Mouse (Mus musculus) heart, embryonic 14.5 days (tissue): Measurements from ENCODE around the gene Kcns3. TPM values are rescaled to one million over a fixed set of nuclear protein-coding genes. Genes with fewer than 3 reads are reported as not detected.
"Not testable (repeated sequence)": the region's sequence is repeated elsewhere in the genome, so short reads cannot be mapped to it uniquely, and the experiment has no call there.

Source experiments
- ATAC-seq: fragments of 200-750 bp; cut with Nextera tagmentation; 2 replicates; pipeline ENCODE4 v1.8.0; 2017; ENCODE audit warnings: low read depth, moderate TSS enrichment; ENCODE audit not compliant: insufficient number of reproducible peaks, insufficient read depth, low FRiP score
- H3K27ac ChIP-seq, 2 experiments: fragments of 200-500 bp in 1 of 2; fragments of 300-500 bp in 1 of 2; sonication (generic) in 1 of 2; replicated peaks in 1 of 2; 2 replicates each; pipeline ENCODE4 v1.5.1; 2012 to 2014; ENCODE audit warnings: low read depth in 2 of 2, low read length in 2 of 2, control low read depth in 1 of 2, mild to moderate bottlenecking in 1 of 2, mixed read lengths in 1 of 2; ENCODE audit not compliant: control insufficient read depth in 1 of 2, insufficient read depth in 1 of 2
- H3K27me3 ChIP-seq: fragments of 300-500 bp; sonication (generic); 2 replicates; pipeline ENCODE4 v1.6.1; 2014; ENCODE audit warnings: mild to moderate bottlenecking, low read length, control low read depth; ENCODE audit not compliant: control insufficient read depth, insufficient read depth
- H3K36me3 ChIP-seq: fragments of 300-500 bp; sonication (generic); 2 replicates; pipeline ENCODE4 v1.6.1; 2014; ENCODE audit warnings: mild to moderate bottlenecking, control low read depth, low read length, mixed read lengths; ENCODE audit not compliant: control insufficient read depth, insufficient read depth
- H3K4me1 ChIP-seq, 2 experiments: fragments of 200-500 bp in 1 of 2; fragments of 300-500 bp in 1 of 2; sonication (generic) in 1 of 2; 2 replicates each; pipeline ENCODE4 v1.6.1; 2012 to 2014; ENCODE audit warnings: low read length in 2 of 2, control low read depth in 1 of 2, mixed read lengths in 1 of 2; ENCODE audit not compliant: control insufficient read depth in 2 of 2, insufficient read depth in 2 of 2
- H3K4me2 ChIP-seq: fragments of 300-500 bp; sonication (generic); 2 replicates; pipeline ENCODE4 v1.6.1; 2014; ENCODE audit warnings: mild to moderate bottlenecking, low read length
- H3K4me3 ChIP-seq, 2 experiments: fragments of 200-500 bp in 1 of 2; fragments of 300-500 bp in 1 of 2; sonication (generic) in 1 of 2; 2 replicates each; pipeline ENCODE4 v1.5.1; 2012 to 2014; ENCODE audit warnings: low read length in 2 of 2, mild to moderate bottlenecking in 2 of 2, control low read depth in 1 of 2, low read depth in 1 of 2, moderate library complexity in 1 of 2; ENCODE audit not compliant: control insufficient read depth in 1 of 2, insufficient read depth in 1 of 2
- H3K9ac ChIP-seq: fragments of 300-500 bp; sonication (generic); 2 replicates; pipeline ENCODE4 v1.6.1; 2014; ENCODE audit warnings: mild to moderate bottlenecking, low read length
- H3K9me3 ChIP-seq: fragments of 300-500 bp; sonication (generic); 2 replicates; pipeline ENCODE4 v1.6.1; 2016; ENCODE audit warnings: low read length, control low read depth; ENCODE audit not compliant: control insufficient read depth
- WGBS: fragments of 180-500 bp; shearing (Covaris S2); extraction: QIAGEN DNeasy Blood & Tissue Kit; methylation state at CpG from one replicate; pipeline ENCODE4 v1.1.7; 2014; 5-methylcytosine and 5-hydroxymethylcytosine counted together
- polyA plus RNA-seq: library from polyadenylated mRNA; unstranded; fragments of >200 nt; fragmentation: Nextera tagmentation; extraction: Ambion mirVana; gene quantifications from 2 replicates; pipeline ENCODE4 v1.2.1, GENCODE M21; 2014

The Kcns3 gene
- polyA plus RNA-seq, 1 experiment from 2014 or later = 0.30 TPM

DNA sequence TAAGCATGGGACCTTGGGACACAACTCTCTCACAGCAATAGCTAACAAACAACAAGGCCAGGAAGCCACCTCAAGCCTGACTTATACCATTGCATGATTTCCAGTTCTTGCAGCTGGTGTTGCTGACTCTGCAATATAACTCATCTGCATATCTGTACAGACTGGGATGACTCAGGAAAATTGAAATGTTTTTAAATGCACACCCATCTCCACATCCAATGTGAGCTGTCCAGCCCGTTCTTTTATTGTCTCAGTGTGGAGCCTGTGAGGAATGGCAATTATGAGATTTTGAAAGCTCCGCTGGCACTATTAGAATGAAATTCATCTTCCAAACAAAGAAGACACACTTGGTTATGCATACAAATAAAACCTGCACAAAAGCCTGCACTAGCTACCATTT lies 84.0 kb downstream of the Kcns3 start:
- H3K9ac ChIP-seq = no peak overlapping the region
- 82% methylated on average over 2 of the region's 2 CpGs for WGBS
- H3K4me1 ChIP-seq = no peaks in the 10 kb centered on the region
- H3K9me3 ChIP-seq = no peaks in the 10 kb centered on the region
- no peak overlapping the region for H3K4me3 ChIP-seq
- H3K36me3 ChIP-seq = no peaks in the 10 kb centered on the region
- H3K27ac ChIP-seq = no peak overlapping the region
- H3K27me3 ChIP-seq = no peaks in the 10 kb centered on the region
- no peak for ATAC-seq
- H3K4me2 ChIP-seq = no peak overlapping the region

DNA sequence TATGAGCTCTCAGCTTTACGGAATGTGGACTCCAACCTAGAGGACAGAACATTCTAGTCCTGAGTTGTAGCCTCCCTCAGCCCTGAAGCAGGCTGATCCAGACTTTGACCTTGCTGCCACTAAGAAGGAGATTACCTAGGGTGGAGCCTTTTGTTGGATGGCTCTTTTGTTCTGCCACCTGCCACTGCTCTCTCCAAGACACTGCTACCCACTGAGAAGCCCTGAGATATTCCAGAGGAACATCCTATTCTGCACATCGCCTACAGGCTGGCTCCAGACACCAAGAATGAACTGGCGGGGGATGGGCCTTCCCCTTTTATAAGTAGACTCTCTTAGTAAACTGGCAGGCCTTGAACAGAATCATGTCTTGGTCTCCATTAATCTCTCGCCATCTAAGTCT lies 98.2 kb downstream of the Kcns3 start:
- H3K27me3 ChIP-seq, H3K36me3 ChIP-seq: not testable (repeated sequence)
- WGBS = 67% methylated on average over 4 of the region's 4 CpGs

GRCm38 (mm10) chr12:11041821-11042220 lies 109.0 kb downstream of the Kcns3 start:
- ATAC-seq = no peak
- H3K4me1 ChIP-seq = no peaks in the 10 kb centered on the region

More for the DNA sequence above, 98.2 kb downstream of the Kcns3 start:
- H3K4me2 ChIP-seq, H3K4me1 ChIP-seq, H3K27ac ChIP-seq, H3K9ac ChIP-seq, H3K4me3 ChIP-seq, H3K9me3 ChIP-seq, ATAC-seq: not testable (repeated sequence)

More at GRCm38 (mm10) chr12:11041821-11042220, 109.0 kb downstream of the Kcns3 start:
- Histone ChIP-seq H3K4me3 (no peak overlapping the region), H3K27ac (no peak overlapping the region), H3K9ac (no peak overlapping the region), H3K9me3 (no peaks in the 10 kb centered on the region), H3K36me3 (no peaks in the 10 kb centered on the region), H3K27me3 (no peaks in the 10 kb centered on the region), H3K4me2 (no peak overlapping the region)

Other genes with a start within 250 kb of the Kcns3 start
- 0.35 and 0.47 TPM in 2 replicates for gene Msgn1, start 57.9 kb upstream of the Kcns3 start, polyA plus RNA-seq
- gene Gen1, start 114.7 kb upstream of the Kcns3 start, polyA plus RNA-seq = 6.1 and 11.2 TPM in 2 replicates
- gene Smc6, start 114.8 kb upstream of the Kcns3 start, polyA plus RNA-seq = 106 and 108 TPM in 2 replicates